Mouse (Mus musculus) heart, adult 2 months (tissue): ENCODE measurements around the gene Wnt7b. TPM values are rescaled to one million over a fixed set of nuclear protein-coding genes. Genes with fewer than 3 reads are reported as not detected.

Experiments
- DNase-seq, 2 experiments: peaks; one replicate each; pipeline ENCODE4 v3.0.0; 2021
- H3K27ac ChIP-seq: fragments of 200-600 bp; 2 replicates; pipeline ENCODE4 v1.8.1; 2022
- H3K27me3 ChIP-seq: fragments of 200-500 bp; 2 replicates; pipeline ENCODE4 v1.6.1; 2012; ENCODE audit warnings: mild to moderate bottlenecking, low read length, inconsistent platforms, mixed read lengths; ENCODE audit not compliant: control insufficient read depth, insufficient read depth
- H3K36me3 ChIP-seq: fragments of 200-500 bp; 2 replicates; pipeline ENCODE4 v1.6.1; 2012; ENCODE audit warnings: low read length, inconsistent platforms; ENCODE audit not compliant: control insufficient read depth, insufficient read depth
- H3K4me1 ChIP-seq: fragments of 200-500 bp; 2 replicates; pipeline ENCODE4 v1.6.1; 2011; ENCODE audit warnings: low read length; ENCODE audit not compliant: control insufficient read depth, insufficient read depth
- H3K4me3 ChIP-seq: fragments of 200-600 bp; 2 replicates; pipeline ENCODE4 v1.8.1; 2022
- H3K79me2 ChIP-seq: fragments of 200-500 bp; replicated peaks from 2 replicates; pipeline ENCODE4 v1.6.1; 2012; ENCODE audit warnings: mild to moderate bottlenecking, inconsistent platforms, low read length, moderate library complexity, mixed read lengths; ENCODE audit not compliant: control insufficient read depth, insufficient read depth
- H3K9ac ChIP-seq: fragments of 200-500 bp; 2 replicates; pipeline ENCODE4 v1.6.1; 2012; ENCODE audit warnings: low read depth, mild to moderate bottlenecking, control low read depth, inconsistent platforms, low read length, mixed read lengths
- CTCF ChIP-seq: fragments of 200-600 bp; IDR thresholded peaks from 2 replicates; pipeline ENCODE4 v1.8.1; 2022; ENCODE audit warnings: antibody characterized with exemption, mild to moderate bottlenecking, moderate library complexity
- EP300 ChIP-seq: fragments of 200-500 bp; IDR thresholded peaks from 2 replicates; pipeline ENCODE4 v1.6.1; 2011; ENCODE audit warnings: low read depth, low read length, control low read depth; ENCODE audit not compliant: insufficient read depth
- POLR2A ChIP-seq: fragments of 200-500 bp; IDR thresholded peaks from 2 replicates; pipeline ENCODE4 v1.6.1; 2011; ENCODE audit warnings: mild to moderate bottlenecking, low read depth, low read length, control low read depth; ENCODE audit not compliant: insufficient read depth
- WGBS: fragments of 180-500 bp; shearing (Covaris S2); methylation state at CpG from one replicate; pipeline ENCODE4 v1.1.7; 2018; 5-methylcytosine and 5-hydroxymethylcytosine counted together
- intact Hi-C: fragments of 180-260 bp; cut with DNase I; formaldehyde crosslinking; loops from one replicate; pipeline ENCODE4 v1.15.1; 2025
- polyA plus RNA-seq: library from polyadenylated mRNA; depleted of rRNA; stranded (reverse); fragments of >200 nt; gene quantifications from 2 replicates; pipeline ENCODE4 v1.2.3, GENCODE M21; 2012
- total RNA-seq, 2 experiments: library from RNA; stranded (reverse); gene quantifications; 2 replicates each; pipeline ENCODE4 v1.2.3; 2021

Gene Wnt7b
- total and polyA plus RNA-seq, 3 experiments, result 0.14 to 0.41 (median 0.18) TPM

GRCm38 (mm10) chr15:85505118-85505925 is 77.0 kb downstream of the Wnt7b start:
- H3K4me1 ChIP-seq, result no peaks in the 10 kb centered on the region
- no peak overlapping the region for H3K27ac ChIP-seq
- TF ChIP-seq CTCF (peak; percentile 8; the same call in 1 of the 2 replicates), EP300 (no peak)
- H3K4me3 ChIP-seq, result no peak overlapping the region
- WGBS, result 39% methylated on average over 14 of the region's 14 CpGs
- no peaks in the 10 kb centered on the region for H3K36me3 ChIP-seq
- no peaks in the 10 kb centered on the region for H3K27me3 ChIP-seq
- H3K79me2 ChIP-seq, result no peaks in the 10 kb centered on the region
- peak; percentile 38 to 50 for DNase-seq
- intact Hi-C loops, result no loop called here
- H3K9ac ChIP-seq, result no peak overlapping the region

GRCm38 (mm10) chr15:85503127-85503526 is 79.1 kb downstream of the Wnt7b start, which contains the start of gene 7530416G11Rik:
Gene 7530416G11Rik (minus strand): TSS chr15:85503227.
- Histone ChIP-seq H3K36me3 (no peaks in the 10 kb centered on the region), H3K9ac (no peak within 1 kb of the TSS), H3K27ac (no peak within 1 kb of the TSS), H3K4me1 (no peaks in the 10 kb centered on the region), H3K79me2 (no peaks in the 10 kb centered on the region), H3K4me3 (no peak within 1 kb of the TSS), H3K27me3 (no peaks in the 10 kb centered on the region)
- TF ChIP-seq CTCF, result no peak
- no peak for TF ChIP-seq POLR2A
- no peak for TF ChIP-seq EP300
- DNase-seq, result no peak
- intact Hi-C loops, result no loop called here
- 82% methylated on average over 8 of the region's 8 CpGs for WGBS

GRCm38 (mm10) chr15:85500267-85500666 is 82.0 kb downstream of the Wnt7b start:
- DNase-seq, result no peak
- Histone ChIP-seq H3K4me3 (no peak overlapping the region), H3K4me1 (no peaks in the 10 kb centered on the region), H3K27ac (no peak overlapping the region), H3K36me3 (no peaks in the 10 kb centered on the region), H3K79me2 (no peaks in the 10 kb centered on the region), H3K27me3 (no peaks in the 10 kb centered on the region), H3K9ac (no peak overlapping the region)
- 86% methylated on average over 10 of the region's 10 CpGs for WGBS
- intact Hi-C loops, result no loop called here
- no peak for TF ChIP-seq CTCF
- no peak for TF ChIP-seq EP300
- no peak for TF ChIP-seq POLR2A

GRCm38 (mm10) chr15:85497981-85498475 is 84.2 kb downstream of the Wnt7b start:
- H3K27ac ChIP-seq, result no peak overlapping the region
- H3K9ac ChIP-seq, result no peak overlapping the region
- 67% methylated on average over 10 of the region's 10 CpGs for WGBS
- H3K27me3 ChIP-seq, result no peaks in the 10 kb centered on the region
- no peak for DNase-seq
- H3K79me2 ChIP-seq, result no peaks in the 10 kb centered on the region
- no peaks in the 10 kb centered on the region for H3K4me1 ChIP-seq
- intact Hi-C loops, result no loop called here
- H3K4me3 ChIP-seq, result no peak overlapping the region
- TF ChIP-seq POLR2A (no peak), EP300 (no peak), CTCF (no peak)
- no peaks in the 10 kb centered on the region for H3K36me3 ChIP-seq

- Histone ChIP-seq H3K27ac (no peak overlapping the region), H3K27me3 (no peaks in the 10 kb centered on the region), H3K4me1 (no peaks in the 10 kb centered on the region), H3K4me3 (no peak overlapping the region), H3K36me3 (no peaks in the 10 kb centered on the region), H3K9ac (no peak overlapping the region), H3K79me2 (no peaks in the 10 kb centered on the region)
- intact Hi-C loops, result no loop called here
- 75% methylated on average over 4 of the region's 4 CpGs for WGBS
- no peak for TF ChIP-seq CTCF
- TF ChIP-seq EP300, result no peak
- no peak for TF ChIP-seq POLR2A
- DNase-seq, result no peak
Measured at GRCm38 (mm10) chr15:85497548-85497947, 84.7 kb downstream of the Wnt7b start.

- Histone ChIP-seq H3K36me3 (no peaks in the 10 kb centered on the region), H3K27ac (no peak overlapping the region), H3K4me1 (no peaks in the 10 kb centered on the region), H3K4me3 (no peak overlapping the region), H3K79me2 (no peaks in the 10 kb centered on the region), H3K27me3 (no peaks in the 10 kb centered on the region), H3K9ac (no peak overlapping the region)
- TF ChIP-seq CTCF (no peak), POLR2A (no peak), EP300 (no peak)
- intact Hi-C loops, result no loop called here
- WGBS, result 17% methylated on average over 11 of the region's 11 CpGs
- no peak for DNase-seq
Measured at GRCm38 (mm10) chr15:85494163-85494621, 88.1 kb downstream of the Wnt7b start.
